Mouse (Mus musculus) heart, embryonic 11.5 days (tissue): ENCODE measurements at regions not wholly inside any gene's neighbourhood (a gene's known extent, or its start where the extent isn't known, plus 50 kb on each side); places are given as distances from the start of the nearest gene placed in this dataset.

Experiments
- ATAC-seq: fragments of 200-750 bp; cut with Nextera tagmentation; replicated peaks from 2 replicates; pipeline ENCODE4 v1.8.0; 2017; ENCODE audit warnings: moderate library complexity; ENCODE audit not compliant: insufficient number of reproducible peaks, low FRiP score, low TSS enrichment
- H3K27ac ChIP-seq: fragments of 300-500 bp; sonication (generic); 2 replicates; pipeline ENCODE4 v1.5.1; 2014; ENCODE audit warnings: mild to moderate bottlenecking, low read depth, low read length
- H3K27me3 ChIP-seq: fragments of 300-500 bp; sonication (generic); 2 replicates; pipeline ENCODE4 v1.6.1; 2014; ENCODE audit warnings: mild to moderate bottlenecking, low read length, mixed read lengths; ENCODE audit not compliant: control insufficient read depth, insufficient read depth
- H3K36me3 ChIP-seq: fragments of 300-500 bp; sonication (generic); 2 replicates; pipeline ENCODE4 v1.6.1; 2014; ENCODE audit warnings: mild to moderate bottlenecking, low read length, moderate library complexity, mixed read lengths; ENCODE audit not compliant: control insufficient read depth, insufficient read depth
- H3K4me1 ChIP-seq: fragments of 300-500 bp; sonication (generic); 2 replicates; pipeline ENCODE4 v1.6.1; 2014; ENCODE audit warnings: low read length; ENCODE audit not compliant: control insufficient read depth, insufficient read depth
- H3K4me2 ChIP-seq: fragments of 300-500 bp; sonication (generic); 2 replicates; pipeline ENCODE4 v1.6.1; 2014; ENCODE audit warnings: mild to moderate bottlenecking, moderate library complexity
- H3K4me3 ChIP-seq: fragments of 300-500 bp; sonication (generic); 2 replicates; pipeline ENCODE4 v1.5.1; 2014; ENCODE audit warnings: low read depth, low read length
- H3K9ac ChIP-seq: fragments of 300-500 bp; sonication (generic); 2 replicates; pipeline ENCODE4 v1.6.1; 2014; ENCODE audit warnings: mild to moderate bottlenecking, low read depth, low read length, moderate library complexity
- H3K9me3 ChIP-seq: fragments of 300-500 bp; sonication (generic); replicated peaks from 2 replicates; pipeline ENCODE4 v1.6.1; 2016; ENCODE audit warnings: low read length; ENCODE audit not compliant: control insufficient read depth
- WGBS: fragments of 180-500 bp; shearing (Covaris S2); extraction: QIAGEN DNeasy Blood & Tissue Kit; methylation state at CpG from one replicate; pipeline ENCODE4 v1.1.7; 2014; ENCODE audit not compliant: insufficient replicate concordance; 5-methylcytosine and 5-hydroxymethylcytosine counted together

GRCm38 (mm10) chr15:67036341-67036740 is 535.6 kb upstream of the Lrrc6 start:
- Histone ChIP-seq H3K36me3 (no peaks in the 10 kb centered on the region), H3K4me3 (no peak overlapping the region), H3K4me1 (peaks cover 18% of the 10 kb centered on the region), H3K27ac (no peak overlapping the region), H3K27me3 (no peaks in the 10 kb centered on the region), H3K4me2 (no peak overlapping the region), H3K9me3 (no peaks in the 10 kb centered on the region), H3K9ac (no peak overlapping the region)
- 31% methylated on average over 2 of the region's 2 CpGs for WGBS
- ATAC-seq: 0 out of 2 replicates have a peak, but pooled peaks have one; percentile 14

- Histone ChIP-seq H3K4me1 (peaks cover 9% of the 10 kb centered on the region; the same call in 1 of the 2 replicates), H3K27me3 (no peaks in the 10 kb centered on the region), H3K9me3 (no peaks in the 10 kb centered on the region), H3K27ac (no peak overlapping the region), H3K36me3 (no peaks in the 10 kb centered on the region), H3K4me2 (no peak overlapping the region), H3K9ac (no peak overlapping the region), H3K4me3 (no peak overlapping the region)
- no peak for ATAC-seq
- WGBS: 42% methylated on average over 2 of the region's 2 CpGs
Measured at GRCm38 (mm10) chr15:67033936-67034335, 533.2 kb upstream of the Lrrc6 start.

GRCm38 (mm10) chr15:67031866-67032526 is 531.3 kb upstream of the Lrrc6 start:
- no peaks in the 10 kb centered on the region for H3K27me3 ChIP-seq
- no peaks in the 10 kb centered on the region for H3K9me3 ChIP-seq
- H3K36me3 ChIP-seq: no peaks in the 10 kb centered on the region
- no peak overlapping the region for H3K4me3 ChIP-seq
- no peak for ATAC-seq
- H3K27ac ChIP-seq: no peak overlapping the region
- peaks cover 8% of the 10 kb centered on the region; the same call in 1 of the 2 replicates for H3K4me1 ChIP-seq
- WGBS: 87% methylated on average over 11 of the region's 11 CpGs
- no peak overlapping the region for H3K4me2 ChIP-seq
- H3K9ac ChIP-seq: no peak overlapping the region

GRCm38 (mm10) chr15:67030975-67031374 is 530.3 kb upstream of the Lrrc6 start:
- Histone ChIP-seq H3K27me3 (no peaks in the 10 kb centered on the region), H3K4me3 (no peak overlapping the region), H3K4me2 (no peak overlapping the region), H3K4me1 (no peaks in the 10 kb centered on the region), H3K36me3 (no peaks in the 10 kb centered on the region), H3K9ac (no peak overlapping the region), H3K9me3 (no peaks in the 10 kb centered on the region), H3K27ac (no peak overlapping the region)
- no peak for ATAC-seq
- WGBS: 58% methylated on average over 1 of the region's 1 CpGs

- Histone ChIP-seq H3K27me3 (no peaks in the 10 kb centered on the region), H3K27ac (no peak overlapping the region), H3K9me3 (no peaks in the 10 kb centered on the region), H3K36me3 (no peaks in the 10 kb centered on the region), H3K4me2 (no peak overlapping the region), H3K4me3 (no peak overlapping the region), H3K9ac (no peak overlapping the region), H3K4me1 (no peaks in the 10 kb centered on the region)
- WGBS: 59% methylated on average over 1 of the region's 1 CpGs
- no peak for ATAC-seq
Measured at GRCm38 (mm10) chr15:67028161-67028560, 527.5 kb upstream of the Lrrc6 start.

- no peaks in the 10 kb centered on the region for H3K4me1 ChIP-seq
- no peak overlapping the region for H3K4me3 ChIP-seq
- H3K27me3 ChIP-seq: no peaks in the 10 kb centered on the region
- no peak overlapping the region for H3K9ac ChIP-seq
- no peaks in the 10 kb centered on the region for H3K9me3 ChIP-seq
- H3K36me3 ChIP-seq: no peaks in the 10 kb centered on the region
- no peak for ATAC-seq
- 72% methylated on average over 2 of the region's 2 CpGs for WGBS
- no peak overlapping the region for H3K27ac ChIP-seq
- no peak overlapping the region for H3K4me2 ChIP-seq
Measured at GRCm38 (mm10) chr15:67027751-67028150, 527.0 kb upstream of the Lrrc6 start.

GRCm38 (mm10) chr15:67025746-67026145 is 525.0 kb upstream of the Lrrc6 start:
- no peaks in the 10 kb centered on the region for H3K27me3 ChIP-seq
- H3K4me2 ChIP-seq: no peak overlapping the region
- no peak overlapping the region for H3K9ac ChIP-seq
- H3K27ac ChIP-seq: no peak overlapping the region
- no peaks in the 10 kb centered on the region for H3K9me3 ChIP-seq
- no peak overlapping the region for H3K4me3 ChIP-seq
- 83% methylated on average over 4 of the region's 4 CpGs for WGBS
- H3K4me1 ChIP-seq: no peaks in the 10 kb centered on the region
- no peaks in the 10 kb centered on the region for H3K36me3 ChIP-seq
- ATAC-seq: no peak

- WGBS: 80% methylated on average over 2 of the region's 2 CpGs
- Histone ChIP-seq H3K36me3 (no peaks in the 10 kb centered on the region), H3K9me3 (no peaks in the 10 kb centered on the region), H3K4me1 (0 out of 2 replicates have a peak, but pooled peaks cover 3% of the 10 kb centered on the region), H3K9ac (no peak overlapping the region), H3K27me3 (no peaks in the 10 kb centered on the region), H3K4me2 (no peak overlapping the region), H3K4me3 (no peak overlapping the region), H3K27ac (no peak overlapping the region)
- ATAC-seq: no peak
Measured at GRCm38 (mm10) chr15:67024386-67024785, 523.7 kb upstream of the Lrrc6 start.

- Histone ChIP-seq H3K4me3 (no peak overlapping the region), H3K4me1 (0 out of 2 replicates have a peak, but pooled peaks cover 3% of the 10 kb centered on the region), H3K27me3 (no peaks in the 10 kb centered on the region), H3K36me3 (no peaks in the 10 kb centered on the region), H3K9me3 (no peaks in the 10 kb centered on the region), H3K4me2 (no peak overlapping the region), H3K27ac (no peak overlapping the region), H3K9ac (no peak overlapping the region)
- 69% methylated on average over 1 of the region's 1 CpGs for WGBS
- ATAC-seq: no peak
Measured at GRCm38 (mm10) chr15:67023081-67023480, 522.4 kb upstream of the Lrrc6 start.
